Mouse (Mus musculus) lung, postnatal 0 days (tissue): ENCODE data around the gene Rubcnl.

ENCODE experiments used
- CTCF ChIP-seq: IDR thresholded peaks from 2 replicates; pipeline ENCODE4 v1.5.1; 2016; ENCODE audit warnings: antibody characterized with exemption, mild to moderate bottlenecking
- EP300 ChIP-seq: IDR thresholded peaks from 2 replicates; pipeline ENCODE4 v1.6.1; 2016; ENCODE audit warnings: antibody characterized with exemption, mild to moderate bottlenecking, control low read depth

- no peak for TF ChIP-seq CTCF
- TF ChIP-seq EP300, result no peak
Observed at GRCm38 (mm10) chr14:74985658-74986057, 30.2 kb upstream of the Rubcnl start.
